Mouse (Mus musculus) embryonic facial prominence, embryonic 11.5 days (tissue): ENCODE results near the gene Grcc10. TPM values are rescaled to one million over a fixed set of nuclear protein-coding genes. Genes with fewer than 3 reads are reported as not detected.

Experiments used
- ATAC-seq: fragments of 200-750 bp; cut with Nextera tagmentation; replicated peaks from 2 replicates; pipeline ENCODE4 v1.8.0; 2017; ENCODE audit warnings: low read depth; ENCODE audit not compliant: insufficient number of reproducible peaks, low FRiP score, low TSS enrichment
- DNase-seq: peaks from one replicate; pipeline ENCODE4 v3.0.0-alpha.2; 2015; ENCODE audit warnings: low spot score
- H3K27ac ChIP-seq: fragments of 300-500 bp; sonication (generic); replicated peaks from 2 replicates; pipeline ENCODE4 v1.5.1; 2014; ENCODE audit warnings: mild to moderate bottlenecking, low read depth, low read length, control low read depth
- H3K27me3 ChIP-seq: fragments of 300-500 bp; sonication (generic); 2 replicates; pipeline ENCODE4 v1.6.1; 2014; ENCODE audit warnings: mild to moderate bottlenecking, low read length, moderate library complexity, mixed read lengths; ENCODE audit not compliant: control insufficient read depth, insufficient read depth
- H3K36me3 ChIP-seq: fragments of 300-500 bp; sonication (generic); replicated peaks from 2 replicates; pipeline ENCODE4 v1.6.1; 2014; ENCODE audit warnings: low read depth, mild to moderate bottlenecking, low read length, moderate library complexity, mixed read lengths; ENCODE audit not compliant: control insufficient read depth, insufficient read depth
- H3K4me1 ChIP-seq: fragments of 300-500 bp; sonication (generic); 2 replicates; pipeline ENCODE4 v1.6.1; 2014; ENCODE audit warnings: low read length, mixed read lengths; ENCODE audit not compliant: control insufficient read depth, insufficient read depth
- H3K4me2 ChIP-seq: fragments of 300-500 bp; sonication (generic); 2 replicates; pipeline ENCODE4 v1.6.1; 2014; ENCODE audit warnings: low read depth, mild to moderate bottlenecking, control low read depth, low read length, moderate library complexity
- H3K4me3 ChIP-seq: fragments of 300-500 bp; sonication (generic); 2 replicates; pipeline ENCODE4 v1.5.1; 2014; ENCODE audit warnings: low read depth, low read length, control low read depth
- H3K9ac ChIP-seq: fragments of 300-500 bp; sonication (generic); replicated peaks from 2 replicates; pipeline ENCODE4 v1.6.1; 2014; ENCODE audit warnings: mild to moderate bottlenecking, control low read depth, low read length
- H3K9me3 ChIP-seq: fragments of 300-500 bp; sonication (generic); replicated peaks from 2 replicates; pipeline ENCODE4 v1.6.1; 2016; ENCODE audit warnings: mild to moderate bottlenecking, low read length, inconsistent platforms, mixed read lengths; ENCODE audit not compliant: control insufficient read depth
- WGBS: fragments of 180-500 bp; shearing (Covaris S2); extraction: QIAGEN DNeasy Blood & Tissue Kit; methylation state at CpG from one replicate; pipeline ENCODE4 v1.1.7; 2014; 5-methylcytosine and 5-hydroxymethylcytosine counted together
- polyA plus RNA-seq: library from polyadenylated mRNA; unstranded; fragments of >200 nt; fragmentation: Nextera tagmentation; extraction: Ambion mirVana; gene quantifications from 2 replicates; pipeline ENCODE4 v1.2.1, GENCODE M21; 2014

The Grcc10 gene
- polyA plus RNA-seq, 1 experiment from 2014 or later: 518 TPM

DNA sequence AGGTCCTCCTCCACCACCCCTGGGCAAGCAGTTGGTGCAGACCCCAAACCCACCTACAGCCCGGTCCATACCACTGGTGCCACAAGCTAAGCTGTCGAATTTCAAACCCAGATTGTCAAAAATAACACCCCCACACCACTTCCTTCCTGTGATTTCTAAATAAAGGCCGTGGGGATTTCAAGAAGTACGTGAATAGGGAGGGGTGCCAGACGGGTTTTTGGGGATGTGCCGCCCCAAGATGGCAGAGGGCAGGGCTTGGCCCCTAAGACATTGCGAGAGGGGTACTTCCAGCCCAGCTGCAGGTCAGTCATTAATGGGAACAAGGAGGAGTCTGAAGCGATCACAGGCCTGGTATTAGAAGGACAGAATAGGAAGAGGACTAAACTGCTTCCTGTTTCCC is 17.6 kb downstream of the Grcc10 start:
- Histone ChIP-seq H3K27ac (no peak overlapping the region), H3K9me3 (no peaks in the 10 kb centered on the region), H3K9ac (no peak overlapping the region), H3K27me3 (no peaks in the 10 kb centered on the region), H3K4me2 (no peak overlapping the region), H3K4me1 (no peaks in the 10 kb centered on the region), H3K4me3 (no peak overlapping the region), H3K36me3 (no peaks in the 10 kb centered on the region)
- 81% methylated on average over 8 of the region's 8 CpGs for WGBS
- DNase-seq (no peak), ATAC-seq (no peak)

DNA sequence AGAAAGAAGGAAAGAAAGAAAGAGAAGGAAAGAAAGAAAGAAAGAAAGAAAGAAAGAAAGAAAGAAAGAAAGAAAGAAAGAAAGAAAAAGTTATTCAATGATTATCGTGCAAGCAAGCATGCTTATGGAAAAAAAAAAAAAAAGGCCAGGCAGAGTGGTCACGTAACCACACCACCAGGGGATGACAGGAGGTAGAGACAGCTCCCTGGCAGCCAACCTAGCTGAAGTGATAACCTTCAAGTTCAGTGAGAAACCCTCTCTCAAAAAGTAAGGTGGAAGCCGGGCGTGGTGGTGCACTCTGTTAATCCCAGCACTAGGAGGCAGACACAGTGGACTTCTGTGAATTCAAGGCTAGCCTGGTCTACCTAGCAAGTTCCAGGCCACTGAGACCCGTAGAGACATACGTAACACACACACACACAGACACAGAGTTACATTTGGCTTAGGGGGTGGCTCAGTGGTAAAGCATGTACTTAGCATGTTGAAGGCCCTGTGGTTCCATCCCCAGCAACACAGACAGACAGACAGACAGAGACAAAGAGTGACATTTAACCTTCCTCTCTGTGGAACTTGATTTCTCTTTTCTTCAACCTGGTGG is 18.2 kb downstream of the Grcc10 start:
- DNase-seq (no peak), ATAC-seq (no peak)
- H3K4me1 ChIP-seq: no peaks in the 10 kb centered on the region
- no peaks in the 10 kb centered on the region for H3K27me3 ChIP-seq
- H3K9me3 ChIP-seq: no peaks in the 10 kb centered on the region
- H3K27ac ChIP-seq: no peak overlapping the region
- H3K4me2 ChIP-seq: no peak overlapping the region
- no peak overlapping the region for H3K9ac ChIP-seq
- H3K4me3 ChIP-seq: no peak overlapping the region
- no peaks in the 10 kb centered on the region for H3K36me3 ChIP-seq
- WGBS: 78% methylated on average over 6 of the region's 6 CpGs

DNA sequence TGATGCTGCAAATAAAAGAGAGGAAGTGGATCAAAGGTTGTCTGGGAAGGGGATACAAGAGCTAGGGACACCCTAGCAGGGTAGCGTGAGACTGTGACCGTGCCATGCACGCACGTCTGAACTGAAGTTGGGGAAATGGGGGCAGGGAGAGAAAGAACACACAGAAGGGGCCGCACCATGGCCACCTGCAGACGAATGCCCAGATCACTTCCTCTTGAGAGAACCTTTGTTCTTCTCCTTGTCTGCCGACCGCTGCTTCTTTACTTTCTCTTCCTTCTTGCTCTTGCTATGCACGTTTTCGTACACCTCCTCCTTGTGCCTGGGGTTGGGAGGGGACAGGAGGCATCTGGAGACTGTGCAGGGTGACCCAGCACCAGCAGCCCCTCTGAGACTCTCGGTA is 20.3 kb downstream of the Grcc10 start:
- H3K4me1 ChIP-seq: no peaks in the 10 kb centered on the region
- H3K27me3 ChIP-seq: no peaks in the 10 kb centered on the region
- H3K27ac ChIP-seq: no peak overlapping the region
- no peak overlapping the region for H3K4me2 ChIP-seq
- 79% methylated on average over 11 of the region's 11 CpGs for WGBS
- DNase-seq (no peak), ATAC-seq (no peak)
- no peak overlapping the region for H3K9ac ChIP-seq
- H3K9me3 ChIP-seq: no peaks in the 10 kb centered on the region
- H3K36me3 ChIP-seq: peaks cover 2% of the 10 kb centered on the region
- no peak overlapping the region for H3K4me3 ChIP-seq

DNA sequence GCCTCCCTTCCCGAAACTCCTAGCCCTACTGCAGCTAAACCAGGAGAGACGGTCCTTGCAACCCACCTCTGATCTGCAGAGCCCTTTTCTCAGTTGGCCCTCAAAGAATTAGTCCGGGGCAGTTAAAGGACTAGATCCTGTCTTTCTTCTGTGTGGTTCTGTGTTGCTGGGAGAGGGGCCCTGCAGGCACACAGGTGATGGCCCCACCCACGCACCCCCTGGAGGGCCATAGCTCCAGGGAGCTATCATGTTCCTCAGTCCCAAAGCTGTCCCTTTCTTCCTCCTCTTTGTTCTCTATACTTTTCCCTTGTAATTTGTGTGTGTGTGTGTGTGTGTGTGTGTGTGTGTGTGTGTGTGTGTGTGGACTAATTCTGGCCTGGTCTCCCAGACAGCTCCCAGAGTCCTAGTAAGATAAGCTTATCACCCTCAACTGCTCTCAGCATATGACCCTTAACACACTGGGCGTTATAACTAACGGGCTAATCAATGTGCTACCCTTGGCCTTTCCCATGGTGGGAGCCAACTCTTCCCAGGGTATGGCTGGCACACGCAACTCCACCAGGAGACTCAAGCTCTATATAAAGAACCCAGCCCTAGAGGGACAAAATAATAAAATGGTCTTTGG is 21.7 kb downstream of the Grcc10 start:
- Histone ChIP-seq H3K27ac (no peak overlapping the region), H3K4me3 (peak overlapping the region; percentile 14; the same call in 1 of the 2 replicates), H3K9me3 (no peaks in the 10 kb centered on the region), H3K9ac (peak overlapping the region; percentile 34; the same call in 1 of the 2 replicates), H3K36me3 (peaks cover 7% of the 10 kb centered on the region), H3K4me1 (no peaks in the 10 kb centered on the region), H3K4me2 (peak overlapping the region; percentile 16; the same call in 1 of the 2 replicates), H3K27me3 (no peaks in the 10 kb centered on the region)
- ATAC-seq: no peak
- DNase-seq: no peak
- 73% methylated on average over 7 of the region's 7 CpGs for WGBS

DNA sequence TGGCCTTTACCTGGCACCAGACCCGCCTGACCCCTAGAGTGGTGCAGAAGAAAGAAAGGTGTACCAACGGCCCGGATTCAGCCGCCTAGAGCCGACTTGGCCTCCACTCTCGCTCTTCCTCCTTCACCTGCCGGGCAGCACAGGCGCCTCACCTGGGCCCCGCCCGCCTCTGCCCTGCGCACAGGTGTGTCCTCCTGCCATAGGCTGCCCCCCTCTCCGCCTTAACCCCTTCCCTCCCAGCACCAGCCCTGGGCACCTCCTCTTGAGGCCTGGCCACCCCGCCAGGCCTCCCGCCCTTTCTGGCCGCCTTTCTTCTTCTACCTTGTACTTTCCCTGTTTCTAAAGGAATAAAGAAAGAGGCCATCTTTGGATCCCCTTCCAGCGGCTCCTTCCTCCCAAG is 22.5 kb downstream of the Grcc10 start:
- DNase-seq: peak; percentile 49
- 59% methylated on average over 14 of the region's 16 CpGs for WGBS
- peak overlapping the region; percentile 18 for H3K4me3 ChIP-seq
- no peaks in the 10 kb centered on the region for H3K9me3 ChIP-seq
- no peaks in the 10 kb centered on the region; the same call in 1 of the 2 replicates for H3K4me1 ChIP-seq
- H3K4me2 ChIP-seq: 0 out of 2 replicates have a peak overlapping the region, but pooled peaks have one; percentile 11
- ATAC-seq: no peak
- no peak overlapping the region for H3K27ac ChIP-seq
- no peaks in the 10 kb centered on the region for H3K27me3 ChIP-seq
- peaks cover 10% of the 10 kb centered on the region for H3K36me3 ChIP-seq
- H3K9ac ChIP-seq: peak overlapping the region; percentile 34

DNA sequence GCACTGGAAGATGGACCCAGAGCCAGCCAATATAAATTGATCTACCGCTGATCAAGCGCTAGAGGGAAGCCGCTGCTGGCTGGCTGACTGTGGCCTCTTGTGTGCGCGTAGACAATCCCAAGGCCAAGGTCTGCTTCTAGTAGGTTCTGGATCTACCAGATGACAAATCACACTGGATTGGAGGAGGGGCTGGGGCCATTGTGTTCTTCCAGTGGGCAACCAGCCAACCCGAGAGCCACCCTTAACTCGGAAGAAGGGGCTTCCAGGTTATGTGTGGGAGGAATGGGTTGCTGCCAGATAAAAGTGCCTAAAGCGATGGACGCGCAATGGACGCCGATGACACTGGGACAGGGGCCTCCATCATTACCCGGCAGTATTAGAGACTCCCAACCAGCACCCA is 23.2 kb downstream of the Grcc10 start:
- H3K9ac ChIP-seq: no peak overlapping the region; the same call in 1 of the 2 replicates
- WGBS: 70% methylated on average over 13 of the region's 13 CpGs
- peaks cover 10% of the 10 kb centered on the region for H3K36me3 ChIP-seq
- no peak overlapping the region for H3K27ac ChIP-seq
- H3K9me3 ChIP-seq: no peaks in the 10 kb centered on the region
- H3K4me2 ChIP-seq: no peak overlapping the region
- H3K27me3 ChIP-seq: no peaks in the 10 kb centered on the region
- no peak for DNase-seq
- H3K4me1 ChIP-seq: no peaks in the 10 kb centered on the region; the same call in 1 of the 2 replicates
- H3K4me3 ChIP-seq: peak overlapping the region; percentile 18
- ATAC-seq: no peak

DNA sequence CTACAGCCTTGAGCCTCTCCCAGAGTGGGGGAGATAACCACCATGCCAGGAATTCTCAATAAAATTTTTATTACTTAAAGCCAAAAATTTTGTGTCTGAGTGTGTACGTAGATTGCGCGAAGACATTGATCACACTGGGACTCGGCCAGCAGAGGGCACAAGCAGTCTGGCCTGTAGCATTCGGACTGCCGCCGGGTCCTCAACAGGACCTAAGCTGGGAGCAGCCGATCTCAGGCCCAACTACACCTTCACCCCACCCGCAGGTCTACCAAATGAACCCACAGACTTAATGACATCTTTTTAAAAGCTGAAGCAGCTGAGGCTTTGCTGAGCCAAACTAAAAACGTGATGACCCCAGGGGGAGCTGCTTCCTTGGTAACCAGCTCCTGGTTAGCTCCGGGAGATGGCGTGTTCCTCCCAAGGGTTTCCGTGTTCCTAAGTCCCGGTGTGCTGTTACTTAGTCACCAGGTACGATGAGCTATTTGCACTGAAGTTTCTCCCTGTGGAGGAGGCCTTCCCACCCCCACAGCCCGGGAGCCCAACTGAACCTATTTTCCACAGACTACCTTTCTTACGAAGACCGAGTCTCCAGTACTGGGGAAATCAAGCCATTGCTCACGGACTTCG is 24.2 kb downstream of the Grcc10 start:
- peaks cover 10% of the 10 kb centered on the region for H3K36me3 ChIP-seq
- no peak overlapping the region for H3K9ac ChIP-seq
- DNase-seq: peak; percentile 66
- no peak for ATAC-seq
- H3K4me1 ChIP-seq: no peaks in the 10 kb centered on the region; the same call in 1 of the 2 replicates
- no peak overlapping the region for H3K4me2 ChIP-seq
- no peaks in the 10 kb centered on the region for H3K27me3 ChIP-seq
- H3K27ac ChIP-seq: no peak overlapping the region
- no peak overlapping the region for H3K4me3 ChIP-seq
- WGBS: 69% methylated on average over 20 of the region's 20 CpGs
- no peaks in the 10 kb centered on the region for H3K9me3 ChIP-seq

DNA sequence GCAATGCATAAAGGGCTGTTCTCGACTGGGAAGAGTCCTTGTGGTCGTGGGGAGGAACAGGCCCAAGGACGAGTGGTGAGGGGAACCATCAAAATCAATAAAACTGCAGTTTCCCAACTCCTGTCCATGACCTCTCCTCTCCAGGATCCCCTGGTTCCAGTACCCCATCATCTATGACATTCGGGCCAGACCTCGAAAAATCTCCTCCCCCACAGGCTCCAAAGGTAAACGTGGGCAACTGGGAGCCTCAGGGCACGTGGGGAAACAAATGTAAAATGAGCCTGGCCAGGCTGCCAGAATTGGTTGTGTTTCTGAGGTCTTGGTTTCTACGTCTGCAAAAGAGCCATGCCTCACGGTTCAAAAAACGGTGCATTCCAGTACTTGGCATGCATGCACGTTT is 28.3 kb downstream of the Grcc10 start:
- WGBS: 16% methylated on average over 11 of the region's 11 CpGs
- Histone ChIP-seq H3K4me2 (peak overlapping the region; percentile 89), H3K4me3 (peak overlapping the region; percentile 70), H3K9me3 (no peaks in the 10 kb centered on the region), H3K27ac (peak overlapping the region; percentile 53; the same call in 1 of the 2 replicates), H3K4me1 (no peaks in the 10 kb centered on the region; the same call in 1 of the 2 replicates), H3K36me3 (peaks cover 10% of the 10 kb centered on the region), H3K27me3 (no peaks in the 10 kb centered on the region), H3K9ac (peak overlapping the region; percentile 87)
- no peak for ATAC-seq
- no peak for DNase-seq
